Mouse (Mus musculus) CH12.LX (cell line): Measurements from ENCODE around the gene Carhsp1.
A peak's percentile ranks its signal among the peaks of the same experiment; 100 is the strongest.

ENCODE experiments used
- CTCF ChIP-seq, 2 experiments: IDR thresholded peaks in 1 of 2; conservative IDR thresholded peaks in 1 of 2; 2 replicates each; pipeline ENCODE4 v1.5.1; 2011 to 2012; ENCODE audit warnings: low read depth in 2 of 2, low read length in 2 of 2, improper control_type of control experiment in 1 of 2, inconsistent platforms in 1 of 2, mild to moderate bottlenecking in 1 of 2, moderate library complexity in 1 of 2
- E2F4 ChIP-seq: IDR thresholded peaks from 2 replicates; pipeline ENCODE4 v1.6.1; 2011; ENCODE audit warnings: low read depth, low read length, improper control_type of control experiment; ENCODE audit not compliant: insufficient replicate concordance
- EP300 ChIP-seq: IDR thresholded peaks from 2 replicates; pipeline ENCODE4 v1.6.1; 2011; ENCODE audit warnings: low read length, improper control_type of control experiment
- ETS1 ChIP-seq: conservative IDR thresholded peaks from 2 replicates; pipeline ENCODE4 v1.6.1; 2012; ENCODE audit warnings: low read depth, mild to moderate bottlenecking, inconsistent platforms, low read length, improper control_type of control experiment, moderate library complexity
- HCFC1 ChIP-seq: IDR thresholded peaks from 2 replicates; pipeline ENCODE4 v1.6.1; 2012; ENCODE audit warnings: low read depth, mild to moderate bottlenecking, inconsistent platforms, low read length, improper control_type of control experiment
- KAT2A ChIP-seq: IDR thresholded peaks from 2 replicates; pipeline ENCODE4 v1.6.1; 2012; ENCODE audit warnings: low read length, improper control_type of control experiment, inconsistent platforms; ENCODE audit not compliant: insufficient replicate concordance
- MAZ ChIP-seq: IDR thresholded peaks from 2 replicates; pipeline ENCODE4 v1.6.1; 2012; ENCODE audit warnings: low read depth, mild to moderate bottlenecking, inconsistent platforms, low read length, improper control_type of control experiment, moderate library complexity
- POLR2A ChIP-seq: IDR thresholded peaks from 2 replicates; pipeline ENCODE4 v1.6.1; 2011; ENCODE audit warnings: low read depth, mild to moderate bottlenecking, improper control_type of control experiment, low read length
- UBTF ChIP-seq: IDR thresholded peaks from 2 replicates; pipeline ENCODE4 v1.6.1; 2012; ENCODE audit warnings: low read depth, mild to moderate bottlenecking, inconsistent platforms, low read length, improper control_type of control experiment, moderate library complexity
- ZC3H11A ChIP-seq: IDR thresholded peaks from 2 replicates; pipeline ENCODE4 v1.6.1; 2012; ENCODE audit warnings: low read depth, mild to moderate bottlenecking, inconsistent platforms, low read length, improper control_type of control experiment
- ZKSCAN1 ChIP-seq: IDR thresholded peaks from 2 replicates; pipeline ENCODE4 v1.6.1; 2012; ENCODE audit warnings: low read depth, inconsistent platforms, low read length, improper control_type of control experiment, borderline replicate concordance
- ZMIZ1 ChIP-seq: IDR thresholded peaks from 2 replicates; pipeline ENCODE4 v1.6.1; 2012; ENCODE audit warnings: low read depth, mild to moderate bottlenecking, inconsistent platforms, low read length, improper control_type of control experiment

GRCm38 (mm10) chr16:8686871-8687535 lies 15.0 kb upstream of the Carhsp1 start:
- TF ChIP-seq HCFC1 (no peak), UBTF (no peak), ZMIZ1 (0 out of 2 replicates have a peak, but pooled peaks have one; percentile 20), CTCF (conservative IDR thresholded peaks at IDR 0.05 in 1 of 2, IDR thresholded peaks at IDR 0.05 in 1 of 2; ENCODE audit: low read depth in 2 of 2, low read length in 2 of 2) (no peak), POLR2A (no peak), EP300 (no peak), ZKSCAN1 (no peak), E2F4 (no peak), ZC3H11A (no peak), MAZ (no peak), ETS1 (no peak), KAT2A (no peak)
